Mouse (Mus musculus): ENCODE measurements around the gene Dgat2l6. TPM values are rescaled to one million over a fixed set of nuclear protein-coding genes. Genes with fewer than 3 reads are reported as not detected.

Dgat2l6 gene
- polyA plus RNA-seq, 1 experiment from 2014 or later = 0.05 TPM

- H3K36me3 ChIP-seq (replicated peaks) = no peaks in the 10 kb centered on the region
- WGBS = 90% methylated on average over 3 of the region's 3 CpGs
- no peak overlapping the region for H3K27ac ChIP-seq
- H3K27me3 ChIP-seq (replicated peaks) = no peaks in the 10 kb centered on the region
- H3K9me3 ChIP-seq = no peaks in the 10 kb centered on the region
- no peak overlapping the region for H3K4me3 ChIP-seq
- no peak for ATAC-seq (replicated peaks)
- no peaks in the 10 kb centered on the region for H3K4me1 ChIP-seq
- no peak overlapping the region for H3K4me2 ChIP-seq
- no peak overlapping the region for H3K9ac ChIP-seq
These were observed 31.4 kb downstream of the Dgat2l6 start for GRCm38 (mm10) chrX:100556026-100556425.

- H3K9me3 ChIP-seq = no peaks in the 10 kb centered on the region
- no peak for ATAC-seq (replicated peaks)
- no peak overlapping the region for H3K4me3 ChIP-seq
- 84% methylated on average over 3 of the region's 3 CpGs for WGBS
- no peak overlapping the region for H3K9ac ChIP-seq
- H3K4me1 ChIP-seq = no peaks in the 10 kb centered on the region
- no peaks in the 10 kb centered on the region for H3K36me3 ChIP-seq (replicated peaks)
- H3K27me3 ChIP-seq (replicated peaks) = no peaks in the 10 kb centered on the region
- no peak overlapping the region for H3K27ac ChIP-seq
- no peak overlapping the region for H3K4me2 ChIP-seq
These were observed 41.1 kb downstream of the Dgat2l6 start for GRCm38 (mm10) chrX:100565696-100566095.

GRCm38 (mm10) chrX:100571951-100572350 is 47.3 kb downstream of the Dgat2l6 start, which contains the start of gene Awat1:
Gene Awat1, plus strand, starts transcription at chrX:100572251.
- Histone ChIP-seq H3K36me3 (replicated peaks) (no peaks in the 10 kb centered on the region), H3K4me1 (no peaks in the 10 kb centered on the region), H3K9me3 (no peaks in the 10 kb centered on the region), H3K27ac (no peak within 1 kb of the TSS), H3K27me3 (replicated peaks) (no peaks in the 10 kb centered on the region), H3K4me2 (no peak within 1 kb of the TSS), H3K9ac (no peak within 1 kb of the TSS), H3K4me3 (no peak within 1 kb of the TSS)
- WGBS = 86% methylated on average over 1 of the region's 1 CpGs
- no peak for ATAC-seq (replicated peaks)

GRCm38 (mm10) chrX:100594791-100595190 is 70.2 kb downstream of the Dgat2l6 start, which contains the start of gene P2ry4:
Gene P2ry4, minus strand, starts transcription at chrX:100594869.
- Histone ChIP-seq H3K9me3 (no peaks in the 10 kb centered on the region), H3K4me3 (no peak within 1 kb of the TSS), H3K4me1 (no peaks in the 10 kb centered on the region), H3K27me3 (replicated peaks) (peaks cover 15% of the 10 kb centered on the region), H3K9ac (no peak within 1 kb of the TSS), H3K4me2 (no peak within 1 kb of the TSS), H3K27ac (no peak within 1 kb of the TSS), H3K36me3 (replicated peaks) (no peaks in the 10 kb centered on the region)
- no peak for ATAC-seq (replicated peaks)
- whole genome bisulfite sequencing = 61% methylated on average over 4 of the region's 4 CpGs

Other genes starting within 250 kb of the Dgat2l6 start
- not detected in 2 replicates for gene Otud6a, start 95.8 kb upstream of the Dgat2l6 start, polyA plus RNA-seq (2015; fragmentation: Nextera tagmentation; extraction: Ambion mirVana)
- 0.10 and 0.37 TPM in 2 replicates for gene Awat2, start 82.1 kb upstream of the Dgat2l6 start, polyA plus RNA-seq (2015; fragmentation: Nextera tagmentation; extraction: Ambion mirVana)
- 23.2 and 24.9 TPM in 2 replicates for gene Igbp1, start 30.5 kb upstream of the Dgat2l6 start, polyA plus RNA-seq (2015; fragmentation: Nextera tagmentation; extraction: Ambion mirVana)
- not detected in 2 replicates for gene Awat1, start 47.4 kb downstream of the Dgat2l6 start, polyA plus RNA-seq (2015; fragmentation: Nextera tagmentation; extraction: Ambion mirVana)
- not detected in 2 replicates for gene P2ry4, start 70.0 kb downstream of the Dgat2l6 start, polyA plus RNA-seq (2015; fragmentation: Nextera tagmentation; extraction: Ambion mirVana)
- gene Arr3, start 80.7 kb downstream of the Dgat2l6 start, polyA plus RNA-seq (2015; fragmentation: Nextera tagmentation; extraction: Ambion mirVana) = not detected in 2 replicates
- gene Kif4, start 100.9 kb downstream of the Dgat2l6 start, polyA plus RNA-seq (2015; fragmentation: Nextera tagmentation; extraction: Ambion mirVana) = 4.0 and 4.6 TPM in 2 replicates
- 94.0 and 98.2 TPM in 2 replicates for gene Pdzd11, start 101.7 kb downstream of the Dgat2l6 start, polyA plus RNA-seq (2015; fragmentation: Nextera tagmentation; extraction: Ambion mirVana)
- gene Gdpd2, start 205.0 kb downstream of the Dgat2l6 start, polyA plus RNA-seq (2015; fragmentation: Nextera tagmentation; extraction: Ambion mirVana) = 34.1 and 35.0 TPM in 2 replicates
- 6.2 and 6.6 TPM in 2 replicates for gene Dlg3, start 242.9 kb downstream of the Dgat2l6 start, polyA plus RNA-seq (2015; fragmentation: Nextera tagmentation; extraction: Ambion mirVana)